Mouse (Mus musculus) erythroblast, embryonic 14.5 days (primary cell): Measurements from ENCODE around the gene Kctd2. TPM values are rescaled to one million over a fixed set of nuclear protein-coding genes. Genes with fewer than 3 reads are reported as not detected.

Experiments
- H3K27me3 ChIP-seq: 2 replicates; pipeline ENCODE4 v1.6.1; 2012; ENCODE audit warnings: inconsistent platforms; ENCODE audit not compliant: control insufficient read depth
- H3K36me3 ChIP-seq: 2 replicates; pipeline ENCODE4 v1.6.1; 2012; ENCODE audit warnings: mild to moderate bottlenecking, inconsistent platforms; ENCODE audit not compliant: control insufficient read depth
- H3K4me1 ChIP-seq: 2 replicates; pipeline ENCODE4 v1.6.1; 2012; ENCODE audit warnings: inconsistent platforms; ENCODE audit not compliant: control insufficient read depth
- H3K4me3 ChIP-seq: replicated peaks from 2 replicates; pipeline ENCODE3; 2012; ENCODE audit warnings: moderate library complexity, mild to moderate bottlenecking, inconsistent platforms
- H3K9me3 ChIP-seq: 2 replicates; pipeline ENCODE4 v1.6.1; 2012; ENCODE audit warnings: low read length, inconsistent platforms, mixed read lengths; ENCODE audit not compliant: control insufficient read depth
- GATA1 ChIP-seq: IDR thresholded peaks from 2 replicates; pipeline ENCODE4 v1.6.1; 2012; ENCODE audit warnings: low read length, inconsistent platforms, mixed read lengths
- TAL1 ChIP-seq: IDR thresholded peaks from 3 replicates; pipeline ENCODE4 v1.6.1; 2012; ENCODE audit warnings: low read length, inconsistent platforms, mixed read lengths
- polyA plus RNA-seq: library from polyadenylated mRNA; stranded (reverse); fragments of >175 nt; gene quantifications from 2 replicates; pipeline ENCODE4 v1.2.3, GENCODE M21; 2012

Gene Kctd2
- 1.3 and 1.9 TPM in 2 replicates for polyA plus RNA-seq

DNA sequence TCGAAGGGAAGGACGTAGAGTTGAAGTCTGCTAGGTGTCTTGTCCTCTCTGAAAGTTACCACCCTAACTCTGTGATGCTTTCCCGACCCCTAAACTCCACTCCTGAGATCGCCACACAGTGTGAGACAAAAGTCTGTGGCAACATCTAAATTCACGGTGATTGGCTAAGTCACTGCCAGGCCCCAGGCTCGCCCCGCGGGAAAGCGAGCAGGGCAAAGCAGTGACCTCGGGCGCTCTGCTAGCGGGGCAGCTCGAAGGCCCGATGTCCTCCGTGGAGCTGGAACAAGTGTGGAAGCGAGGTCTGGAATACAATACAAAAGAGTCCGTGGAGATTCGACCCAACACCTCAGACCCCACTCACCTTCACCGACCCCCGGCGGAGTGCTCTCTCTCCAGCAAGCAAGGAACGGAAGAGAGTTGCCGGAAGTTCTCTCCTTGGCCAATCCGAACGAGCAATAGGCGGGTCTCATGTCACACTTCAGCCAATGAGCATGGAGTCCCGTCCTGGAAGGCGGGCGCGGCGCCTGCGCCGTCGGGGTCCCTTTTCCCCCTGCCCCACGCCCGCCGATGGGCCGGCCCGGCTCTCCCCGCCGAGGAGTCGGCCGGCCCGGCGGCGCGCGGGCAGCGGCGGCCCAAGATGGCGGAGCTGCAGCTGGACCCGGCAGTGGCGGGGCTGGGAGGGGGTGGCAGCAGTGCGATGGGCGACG lies at the start of gene Kctd2, which contains the start of gene Atp5h:
Gene Kctd2 (plus strand): TSS at position 598 of the 707 bp plus-strand sequence.
Gene Atp5h (minus strand): TSS at position 432 of the 707 bp plus-strand sequence.
- H3K9me3 ChIP-seq: no peaks in the 10 kb centered on the region
- H3K36me3 ChIP-seq: peaks cover 50% of the 10 kb centered on the region
- H3K27me3 ChIP-seq: no peaks in the 10 kb centered on the region
- H3K4me3 ChIP-seq: peak within 1 kb of the TSS; percentile 99
- TF ChIP-seq GATA1 (no peak), TAL1 (no peak)
- H3K4me1 ChIP-seq: peaks cover 49% of the 10 kb centered on the region

- peaks cover 13% of the 10 kb centered on the region for H3K4me1 ChIP-seq
- no peaks in the 10 kb centered on the region for H3K9me3 ChIP-seq
Observed at GRCm38 (mm10) chr11:115370368-115370767, 49.6 kb upstream of the Kctd2 start.

DNA sequence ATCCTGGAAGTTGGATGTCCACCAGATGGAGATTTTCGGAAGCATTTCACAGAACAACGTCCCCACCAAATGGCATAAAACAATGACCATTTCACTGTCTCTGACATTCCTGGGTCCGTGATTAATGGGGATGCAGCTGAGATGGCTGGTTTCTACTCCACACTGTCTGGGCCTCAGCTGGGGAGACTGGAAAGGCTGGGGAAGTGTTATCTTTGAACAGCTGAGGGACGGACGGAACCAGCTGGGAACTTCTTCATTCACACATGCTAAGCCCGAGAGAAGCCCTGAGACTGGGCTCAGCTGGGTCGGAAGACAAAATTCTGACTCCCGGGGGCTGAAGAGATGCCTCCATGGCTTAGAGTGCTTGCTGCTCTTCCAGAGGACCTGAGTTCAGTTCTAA lies 48.6 kb upstream of the Kctd2 start:
- peaks cover 86% of the 10 kb centered on the region for H3K27me3 ChIP-seq
- TF ChIP-seq TAL1 (no peak), GATA1 (no peak)

More at GRCm38 (mm10) chr11:115370368-115370767, 49.6 kb upstream of the Kctd2 start:
- Histone ChIP-seq H3K36me3 (no peaks in the 10 kb centered on the region), H3K27me3 (peaks cover 87% of the 10 kb centered on the region), H3K4me3 (no peak overlapping the region)
- TF ChIP-seq TAL1: no peak
- TF ChIP-seq GATA1: no peak

DNA sequence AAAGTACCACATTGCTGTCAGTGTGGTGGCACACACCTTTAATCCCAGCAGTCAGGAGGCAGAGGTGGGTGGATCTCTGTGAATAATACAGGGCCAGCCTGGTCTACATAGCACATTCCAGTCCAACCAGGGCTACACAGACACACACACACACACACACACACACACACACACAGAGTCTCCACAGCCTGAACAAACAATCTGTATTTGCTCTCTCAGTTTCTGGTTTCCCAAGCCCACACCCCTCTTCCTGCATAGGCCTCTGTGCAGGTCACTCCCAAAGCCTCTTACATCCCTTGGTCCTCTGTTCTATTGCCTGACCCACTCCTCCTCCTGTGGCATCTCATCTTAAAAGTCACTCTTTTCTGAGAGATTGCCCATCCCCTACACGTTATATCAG lies 47.9 kb upstream of the Kctd2 start:
- H3K27me3 ChIP-seq: peaks cover 82% of the 10 kb centered on the region
- no peaks in the 10 kb centered on the region for H3K9me3 ChIP-seq
- no peaks in the 10 kb centered on the region for H3K36me3 ChIP-seq
- no peak overlapping the region for H3K4me3 ChIP-seq
- peaks cover 10% of the 10 kb centered on the region for H3K4me1 ChIP-seq
- TF ChIP-seq GATA1 (no peak), TAL1 (no peak)

More for the DNA sequence above, 48.6 kb upstream of the Kctd2 start:
- no peak overlapping the region for H3K4me3 ChIP-seq
- no peaks in the 10 kb centered on the region for H3K36me3 ChIP-seq
- peaks cover 13% of the 10 kb centered on the region for H3K4me1 ChIP-seq
- no peaks in the 10 kb centered on the region for H3K9me3 ChIP-seq

GRCm38 (mm10) chr11:115372737-115373136 lies 47.2 kb upstream of the Kctd2 start:
- Histone ChIP-seq H3K4me3 (no peak overlapping the region), H3K27me3 (peaks cover 75% of the 10 kb centered on the region), H3K9me3 (no peaks in the 10 kb centered on the region), H3K36me3 (no peaks in the 10 kb centered on the region), H3K4me1 (peaks cover 3% of the 10 kb centered on the region)
- no peak for TF ChIP-seq TAL1
- TF ChIP-seq GATA1: no peak

- TF ChIP-seq GATA1: no peak
- no peak for TF ChIP-seq TAL1
- H3K9me3 ChIP-seq: peaks cover 9% of the 10 kb centered on the region
- peaks cover 3% of the 10 kb centered on the region; the same call in 1 of the 2 replicates for H3K4me1 ChIP-seq
- H3K4me3 ChIP-seq: no peak overlapping the region
- peaks cover 74% of the 10 kb centered on the region for H3K27me3 ChIP-seq
- H3K36me3 ChIP-seq: no peaks in the 10 kb centered on the region
Observed at GRCm38 (mm10) chr11:115373805-115374694, 45.9 kb upstream of the Kctd2 start.

GRCm38 (mm10) chr11:115374695-115375425 lies 45.1 kb upstream of the Kctd2 start:
- Histone ChIP-seq H3K4me3 (no peak overlapping the region), H3K4me1 (peaks cover 3% of the 10 kb centered on the region; the same call in 1 of the 2 replicates), H3K36me3 (no peaks in the 10 kb centered on the region), H3K27me3 (peaks cover 75% of the 10 kb centered on the region), H3K9me3 (peaks cover 12% of the 10 kb centered on the region)
- TF ChIP-seq TAL1: no peak
- no peak for TF ChIP-seq GATA1

DNA sequence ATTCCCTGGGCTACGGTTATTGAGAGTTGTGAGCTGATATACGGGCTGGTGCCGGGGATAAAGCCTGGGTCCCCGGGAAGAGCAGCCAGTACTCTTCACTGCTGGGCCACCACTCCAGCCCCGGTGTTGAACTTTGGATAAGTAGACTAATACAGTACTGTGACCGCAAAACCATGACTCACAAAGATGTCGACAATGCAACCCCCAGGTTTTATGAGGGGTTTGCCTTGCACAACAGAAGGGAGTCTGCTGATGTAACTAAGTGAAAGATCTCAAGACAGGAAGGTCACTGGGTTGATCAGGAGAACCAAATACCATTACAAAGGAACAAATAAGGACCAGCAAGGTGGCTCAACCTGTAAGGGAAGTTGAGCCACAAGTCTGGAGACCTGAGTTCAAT lies 43.2 kb upstream of the Kctd2 start:
- TF ChIP-seq GATA1 (no peak), TAL1 (no peak)
- Histone ChIP-seq H3K27me3 (peaks cover 78% of the 10 kb centered on the region), H3K36me3 (no peaks in the 10 kb centered on the region), H3K9me3 (peaks cover 12% of the 10 kb centered on the region), H3K4me3 (no peak overlapping the region), H3K4me1 (peaks cover 3% of the 10 kb centered on the region; the same call in 1 of the 2 replicates)
